Mouse (Mus musculus) T-helper 17 cell (primary cell): ENCODE measurements at regions not wholly inside any gene's neighbourhood (a gene's known extent, or its start where the extent isn't known, plus 50 kb on each side); places are given as distances from the start of the nearest gene placed in this dataset.

Experiments used
- in situ Hi-C, 2 experiments: fragments of 300-600 bp; cut with MboI, MseI; formaldehyde crosslinking; loops; 1 replicate in 1 of 2; 2 replicates in 1 of 2; pipeline ENCODE4 v1.15.1; 2025; ENCODE audit warnings: high pct_unique_total_duplicates in 2 of 2

- in situ Hi-C loops = no loop called here
These were observed 269.7 kb downstream of the Gm19410 start for GRCm38 (mm10) chr8:36035339-36035738.

GRCm38 (mm10) chr8:36036271-36036670 lies 270.7 kb downstream of the Gm19410 start:
- in situ Hi-C loops = no loop called here

GRCm38 (mm10) chr8:36041222-36041864 lies 275.8 kb downstream of the Gm19410 start:
- in situ Hi-C loops = no loop called here

- in situ Hi-C loops = no loop called here
These were observed 277.0 kb downstream of the Gm19410 start for GRCm38 (mm10) chr8:36042594-36042993.
